Mouse (Mus musculus): ENCODE results near the gene Col23a1.

Gene Col23a1

DNA sequence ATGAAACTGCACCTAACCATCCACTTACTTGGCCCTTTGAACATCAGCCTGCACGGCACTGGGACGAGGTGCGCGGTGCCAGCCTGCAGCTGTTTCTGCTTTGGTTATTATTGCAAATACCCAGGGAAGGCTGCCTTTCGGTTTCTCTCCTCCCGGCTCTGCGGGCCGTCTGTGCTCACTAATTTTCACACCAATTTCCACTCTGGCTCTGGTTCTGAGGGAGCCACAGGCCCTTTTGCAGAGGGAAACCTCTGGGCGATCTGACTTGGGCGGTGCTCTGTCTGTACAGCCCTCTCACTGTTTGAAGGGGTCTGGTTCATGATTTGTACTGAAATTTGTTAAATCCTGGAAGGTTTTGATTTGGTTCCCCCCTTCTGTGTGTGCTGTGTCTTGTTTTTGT lies 100.0 kb downstream of the Col23a1 start:
- DNase-seq = no peak

DNA sequence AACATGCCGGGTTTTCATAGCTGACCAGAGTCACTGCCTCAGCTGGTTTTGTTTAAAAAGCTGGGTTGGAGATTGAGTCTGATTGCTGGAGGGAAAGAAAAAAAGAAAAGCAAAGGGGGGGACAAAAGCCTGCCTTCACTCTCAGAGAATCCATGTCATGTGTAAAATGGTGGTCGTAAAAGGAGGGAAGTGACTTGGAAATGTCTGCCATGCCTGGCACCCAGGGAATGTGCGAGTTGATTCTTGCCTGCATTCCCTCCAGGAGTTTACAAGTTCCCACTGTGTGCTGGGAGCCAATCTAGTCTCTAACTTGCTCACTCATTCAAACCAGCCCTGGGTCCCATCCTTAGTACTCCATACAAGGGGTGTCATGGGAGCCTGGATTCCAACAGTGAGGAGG lies 100.8 kb downstream of the Col23a1 start:
- no peak for DNase-seq

DNA sequence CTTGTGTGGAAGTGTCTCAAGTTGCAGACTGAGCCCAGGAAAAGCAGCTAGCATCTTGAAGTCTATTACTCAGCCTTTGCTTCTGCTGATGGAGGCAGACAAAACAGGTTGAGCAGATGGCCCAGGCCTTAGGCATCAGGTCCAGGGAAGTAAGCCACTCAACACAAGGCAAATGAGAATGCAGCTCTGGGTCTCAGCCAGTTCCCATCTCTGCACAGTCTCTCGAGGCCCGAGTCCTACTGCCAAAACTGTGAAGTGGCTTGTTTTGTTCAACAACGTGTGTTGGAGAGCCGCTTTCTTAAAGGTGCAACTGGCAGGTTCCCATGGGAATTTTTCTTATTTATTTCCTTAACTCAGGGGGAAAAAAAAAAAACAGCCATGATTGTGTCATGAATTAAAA lies 101.8 kb downstream of the Col23a1 start:
- no peak for DNase-seq

DNA sequence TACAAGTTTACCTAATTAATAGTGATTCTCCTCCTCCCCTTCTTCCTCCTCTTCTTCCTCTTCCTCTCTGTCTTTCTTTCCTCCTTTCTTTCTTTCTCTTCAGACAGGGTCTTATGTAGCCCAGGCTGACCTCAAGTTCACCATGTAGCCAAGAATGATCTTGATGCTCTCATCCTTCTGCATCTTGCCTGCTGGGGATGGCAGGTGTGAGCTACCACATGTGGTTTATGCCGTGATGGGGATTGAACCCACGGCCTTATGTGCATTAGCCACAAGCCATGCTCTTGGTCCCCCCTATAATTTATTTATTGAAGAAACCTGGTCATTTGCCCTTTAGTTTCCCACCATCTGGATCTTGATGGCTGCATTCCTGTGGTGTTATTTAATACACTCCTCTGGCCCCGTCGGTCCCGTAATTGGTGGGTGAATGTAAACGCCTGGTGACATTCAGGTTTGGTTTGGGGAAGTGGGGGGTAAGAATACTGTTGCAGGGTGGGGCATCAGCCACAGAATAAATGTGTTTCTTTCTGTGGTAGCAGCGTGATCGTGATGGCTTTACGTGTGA lies 104.7 kb downstream of the Col23a1 start:
- no peak for DNase-seq

DNA sequence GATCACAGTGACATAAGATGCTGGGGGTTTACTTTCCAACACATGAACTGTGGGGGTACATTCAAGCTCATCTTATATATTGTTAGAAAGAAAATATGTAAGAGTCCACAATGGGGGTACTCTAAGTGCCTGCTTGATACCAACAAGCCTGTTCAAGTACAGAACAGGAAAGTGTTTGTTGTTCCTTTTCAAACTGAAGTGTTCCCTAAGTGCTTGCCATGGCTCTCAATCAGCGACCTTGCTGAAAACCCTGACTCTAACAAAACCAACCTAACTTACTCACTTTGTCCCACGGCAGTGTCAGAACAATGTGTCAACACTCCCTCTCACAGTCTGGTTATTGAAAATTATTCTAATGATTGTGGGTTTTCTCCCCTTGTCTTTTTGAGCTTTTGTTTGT lies 106.7 kb downstream of the Col23a1 start:
- no peak for DNase-seq

DNA sequence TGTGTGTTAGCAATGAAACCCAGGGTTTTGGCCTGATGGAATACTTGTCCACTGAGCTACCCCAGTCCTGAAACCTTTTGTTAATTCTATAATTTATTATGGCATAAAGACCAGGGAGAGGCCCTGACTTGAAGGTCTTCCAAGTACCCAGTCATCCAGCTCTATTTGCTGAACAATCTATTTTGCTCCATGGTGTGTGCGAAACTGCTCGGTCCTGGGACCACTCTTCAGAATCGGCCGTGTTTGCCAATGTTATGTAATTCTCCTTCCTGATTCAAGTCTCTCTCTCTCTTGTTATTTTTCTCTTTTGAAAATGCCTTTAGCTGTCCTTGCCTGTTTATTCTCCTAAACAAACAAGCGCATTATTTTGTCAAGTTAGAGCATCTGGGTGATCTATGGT lies 108.4 kb downstream of the Col23a1 start:
- no peak for DNase-seq

DNA sequence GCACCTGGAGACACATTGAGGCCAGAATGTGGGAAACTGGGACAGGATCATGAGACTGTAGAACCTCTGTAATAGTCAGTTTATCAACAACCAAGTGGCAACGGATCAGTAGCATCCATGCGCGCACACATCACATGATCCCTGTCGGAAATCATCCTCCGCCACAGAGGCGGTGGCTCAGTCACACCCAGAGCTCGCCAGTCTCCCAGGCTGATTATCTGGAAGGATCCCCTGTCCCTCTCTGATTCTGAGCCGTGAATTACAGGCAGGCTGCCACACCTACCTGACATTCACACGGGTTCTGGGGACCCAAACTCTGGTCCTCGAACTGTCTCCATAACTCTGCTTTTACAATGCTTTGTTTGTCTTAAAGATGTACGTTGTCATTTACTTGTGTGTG lies 110.6 kb downstream of the Col23a1 start:
- DNase-seq = no peak

DNA sequence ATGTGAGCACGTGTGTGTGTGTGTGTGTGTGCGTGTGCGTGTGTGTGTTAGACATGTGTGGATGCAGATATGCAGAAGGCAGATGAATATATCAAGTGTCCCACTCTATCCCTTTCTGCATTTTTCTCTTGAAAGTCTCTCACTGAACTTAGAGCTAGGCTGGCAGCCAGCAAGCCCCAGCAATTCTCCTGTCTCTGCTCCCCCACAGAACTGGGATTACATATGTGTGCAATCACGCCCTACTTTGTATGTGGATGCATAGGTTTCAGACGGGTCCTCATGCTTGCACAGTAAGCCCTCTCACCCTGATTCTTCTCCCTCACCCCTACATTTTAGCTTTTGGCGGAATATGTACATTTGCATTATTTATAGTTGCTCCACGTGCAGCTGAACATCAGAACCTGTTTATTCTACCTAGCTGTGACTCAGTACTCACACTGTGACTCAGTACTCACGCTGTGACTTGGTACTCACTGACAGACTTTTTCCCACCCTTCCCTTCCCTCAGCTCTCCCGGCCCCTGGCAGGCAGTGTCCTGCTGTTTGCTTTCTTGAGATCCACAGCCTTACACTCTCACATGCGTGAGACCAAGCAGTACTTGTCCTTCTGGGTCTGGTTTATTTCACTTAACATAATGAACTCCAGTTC lies 111.9 kb downstream of the Col23a1 start:
- no peak for DNase-seq

DNA sequence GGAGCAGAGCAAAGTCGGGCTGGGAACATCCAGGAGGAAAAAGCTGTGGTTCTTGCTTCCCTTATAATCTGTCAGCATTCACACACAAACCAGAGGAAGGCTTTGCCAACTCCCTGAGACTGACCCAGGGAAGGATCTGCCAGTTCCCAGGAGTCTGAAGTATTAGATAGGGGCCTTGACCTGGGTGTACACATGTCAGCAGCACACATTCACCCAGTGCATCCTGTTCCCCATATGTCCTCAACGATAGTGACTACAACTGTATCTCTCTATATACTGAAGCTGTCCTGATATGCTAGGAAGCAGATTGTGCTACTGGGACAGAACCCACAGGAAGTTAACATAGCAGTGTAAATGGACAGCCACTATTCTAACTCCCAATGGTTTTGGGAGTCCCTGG lies 114.2 kb downstream of the Col23a1 start:
- no peak for DNase-seq

DNA sequence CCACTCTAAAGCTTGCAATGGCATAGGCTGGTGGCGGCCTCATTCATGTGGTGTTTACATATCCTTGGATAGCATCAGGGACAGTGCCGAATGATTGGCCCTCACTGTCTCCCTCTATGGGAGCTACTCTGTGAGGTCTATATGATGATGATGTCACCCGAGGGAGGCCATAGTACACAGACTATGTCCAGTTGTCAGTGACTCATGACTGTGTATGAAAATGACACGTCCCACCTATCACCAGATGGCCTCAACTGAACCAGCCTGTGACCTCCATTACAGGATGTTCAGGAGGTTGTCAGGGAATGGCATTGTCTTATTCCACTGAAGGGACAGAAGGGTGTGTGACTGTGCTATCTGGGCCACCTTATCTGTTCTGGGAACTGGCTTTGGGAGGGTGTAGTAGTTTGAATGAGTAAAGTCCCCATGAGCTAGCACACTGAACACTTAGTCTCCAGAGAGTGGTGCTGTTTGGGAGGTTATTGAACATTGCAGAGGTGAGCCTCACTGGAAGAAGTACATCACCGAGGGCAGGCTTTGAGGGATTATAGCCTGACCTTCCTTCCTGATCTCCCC lies 115.2 kb downstream of the Col23a1 start:
- no peak for DNase-seq

DNA sequence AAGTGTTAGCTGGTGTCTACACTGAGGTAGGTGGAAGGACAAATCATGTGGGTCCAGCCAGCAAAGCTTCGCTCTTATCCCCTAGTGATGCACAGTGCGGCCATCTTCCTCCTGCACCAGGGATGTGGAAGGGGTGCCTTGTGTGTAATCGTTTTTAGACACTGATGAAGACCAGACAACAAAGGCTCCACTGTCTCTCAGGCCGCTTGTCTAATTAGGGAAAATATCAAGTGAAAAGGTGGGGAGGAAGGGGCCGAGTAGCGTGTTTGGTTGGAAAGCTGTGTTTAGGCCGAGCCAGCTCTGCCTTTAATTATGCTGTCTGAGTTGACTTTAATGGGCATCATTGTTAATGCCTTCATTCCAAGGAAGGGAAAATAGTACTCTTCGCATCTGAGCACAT lies 116.8 kb downstream of the Col23a1 start:
- DNase-seq = no peak

DNA sequence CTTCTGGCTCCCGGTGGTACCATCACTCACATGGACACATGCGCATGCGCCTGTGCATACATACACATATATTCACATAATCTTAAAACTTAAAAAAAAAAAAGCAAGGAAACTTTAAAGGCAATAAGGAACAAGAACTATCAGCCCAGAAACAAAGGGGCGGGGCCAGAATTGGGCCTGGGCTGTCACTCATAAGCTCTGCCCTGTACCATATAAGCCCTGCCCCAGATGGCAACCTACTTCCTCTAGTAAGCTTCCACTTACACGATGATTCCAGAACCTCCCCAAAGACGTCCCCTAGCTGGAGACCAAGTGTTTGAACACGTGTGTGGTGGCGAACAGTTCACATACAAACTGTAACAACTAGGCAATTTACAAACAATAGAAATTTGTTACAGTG lies 117.6 kb downstream of the Col23a1 start:
- no peak for DNase-seq

DNA sequence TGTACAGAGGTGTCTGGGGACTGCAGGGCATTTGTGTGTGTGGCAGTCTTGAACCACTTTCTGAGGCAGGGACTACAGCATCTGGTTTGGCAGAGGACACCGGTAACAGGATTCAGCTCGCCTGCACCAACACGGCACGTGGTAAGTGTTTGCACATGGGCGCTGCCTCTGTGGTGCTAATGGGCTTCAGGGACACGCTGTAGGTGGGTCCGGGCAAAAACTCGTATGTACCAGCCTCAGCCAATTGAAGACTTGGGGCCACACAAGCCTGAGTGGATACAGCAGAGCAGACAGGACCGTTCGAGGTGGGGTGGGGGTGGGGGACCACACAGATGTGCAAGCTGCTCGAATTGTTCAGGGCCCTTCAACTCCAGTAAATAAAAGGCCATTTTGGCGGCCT lies 121.1 kb downstream of the Col23a1 start:
- no peak for DNase-seq

DNA sequence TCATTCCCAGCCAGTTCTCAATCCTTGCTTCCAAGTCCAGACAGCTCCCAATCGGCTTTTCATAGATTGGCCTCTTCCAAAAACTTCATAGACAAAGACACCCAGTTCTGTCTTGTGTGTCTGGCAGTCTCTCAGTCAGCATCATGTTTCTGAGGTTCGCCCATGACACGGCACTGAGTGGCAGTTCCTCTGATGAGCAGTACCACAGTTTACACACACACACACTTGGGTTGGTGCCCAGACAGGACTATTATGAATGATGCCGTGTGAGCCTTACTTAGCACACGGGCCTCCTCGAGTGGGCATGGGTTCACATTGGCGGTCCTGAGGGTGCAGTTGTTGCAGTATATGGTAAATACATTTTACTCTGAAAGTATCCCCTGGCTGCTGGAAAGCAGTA lies 124.8 kb downstream of the Col23a1 start:
- no peak for DNase-seq

DNA sequence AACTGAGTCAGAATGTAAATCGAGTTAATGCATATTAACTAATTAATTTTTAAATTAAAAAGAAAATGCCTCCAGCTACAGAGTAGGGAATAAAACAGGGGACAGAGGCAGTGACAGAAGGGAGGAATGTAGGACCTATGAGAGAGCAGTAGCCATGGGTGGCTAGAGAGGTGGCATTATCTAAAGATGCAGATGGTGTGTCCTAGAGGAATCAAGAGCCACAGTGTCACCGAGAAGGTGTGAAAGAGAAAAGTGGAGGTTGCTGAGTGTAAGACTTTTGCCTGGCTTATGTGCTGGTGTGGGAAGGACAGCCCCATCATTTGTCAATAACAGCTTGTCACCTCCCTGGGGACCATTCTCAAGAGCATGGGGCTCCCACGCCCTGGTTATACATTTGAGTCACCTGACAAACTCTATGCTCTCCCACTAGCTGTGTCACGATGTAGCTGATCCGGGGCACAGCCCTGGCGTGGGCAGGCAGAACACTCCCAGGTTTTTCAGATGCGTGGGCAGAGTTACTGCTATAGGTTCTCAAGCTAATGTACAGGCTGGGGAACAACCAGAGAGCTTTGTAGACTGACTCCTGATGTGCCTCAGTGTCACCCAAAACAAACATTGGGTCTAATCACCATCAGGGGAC lies 125.4 kb downstream of the Col23a1 start:
- no peak for DNase-seq

DNA sequence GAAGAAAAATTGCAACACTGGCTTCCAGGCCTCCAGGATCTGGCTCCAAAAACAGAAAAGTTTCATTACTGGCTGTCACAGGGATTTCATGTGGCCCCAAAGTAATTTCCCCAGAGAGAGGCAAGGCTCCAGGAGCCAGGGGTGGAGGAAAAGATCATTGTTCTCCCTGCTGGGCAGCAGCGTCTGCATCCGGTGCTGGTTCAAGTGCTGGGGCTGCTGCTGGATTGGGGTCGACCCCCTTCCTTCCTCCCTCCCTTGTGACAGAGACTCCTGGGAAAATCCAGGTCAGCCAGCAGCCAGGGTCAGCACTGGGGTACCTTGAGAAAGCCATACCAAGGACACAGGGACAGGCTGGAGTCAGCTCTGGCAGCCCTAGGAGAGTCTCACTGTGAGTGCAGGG lies 129.1 kb downstream of the Col23a1 start:
- DNase-seq = no peak

DNA sequence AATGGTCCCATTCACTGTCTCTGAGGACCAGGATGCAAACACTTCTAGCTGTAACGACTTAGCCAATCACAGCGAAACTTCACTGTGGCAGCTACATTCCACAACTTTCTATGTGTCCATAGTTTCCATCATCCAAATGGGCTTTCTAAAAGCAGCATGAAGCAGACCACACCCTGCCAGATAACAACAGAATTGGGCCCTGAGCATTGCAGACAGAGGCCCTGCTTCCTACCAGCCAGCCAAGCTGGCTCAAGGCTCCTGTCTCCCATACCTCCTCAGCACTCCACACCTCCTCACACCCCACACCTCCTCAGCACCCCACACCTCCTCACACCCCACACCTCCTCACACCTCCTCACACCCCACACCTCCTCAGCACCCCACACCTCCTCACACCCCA lies 132.2 kb downstream of the Col23a1 start:
- DNase-seq = no peak

DNA sequence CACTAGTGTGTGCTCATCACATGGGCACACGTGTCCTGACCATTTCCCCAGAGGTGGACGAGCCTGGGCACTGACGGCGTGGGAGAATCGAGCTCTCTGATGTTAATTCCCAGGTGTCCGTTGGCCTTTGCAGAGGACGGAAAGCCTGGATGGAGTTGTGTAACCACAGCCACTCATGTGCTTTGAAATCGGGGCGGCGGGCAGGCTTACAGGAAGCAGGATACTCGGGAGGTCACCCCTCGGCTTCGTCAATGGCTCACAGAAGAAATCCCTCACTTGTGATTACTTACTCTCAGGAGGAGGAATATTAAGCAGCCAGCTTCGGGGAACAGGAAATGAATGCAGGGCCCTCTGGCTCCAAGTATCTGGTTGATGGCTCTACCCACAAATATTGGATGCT lies 133.0 kb downstream of the Col23a1 start:
- no peak for DNase-seq

DNA sequence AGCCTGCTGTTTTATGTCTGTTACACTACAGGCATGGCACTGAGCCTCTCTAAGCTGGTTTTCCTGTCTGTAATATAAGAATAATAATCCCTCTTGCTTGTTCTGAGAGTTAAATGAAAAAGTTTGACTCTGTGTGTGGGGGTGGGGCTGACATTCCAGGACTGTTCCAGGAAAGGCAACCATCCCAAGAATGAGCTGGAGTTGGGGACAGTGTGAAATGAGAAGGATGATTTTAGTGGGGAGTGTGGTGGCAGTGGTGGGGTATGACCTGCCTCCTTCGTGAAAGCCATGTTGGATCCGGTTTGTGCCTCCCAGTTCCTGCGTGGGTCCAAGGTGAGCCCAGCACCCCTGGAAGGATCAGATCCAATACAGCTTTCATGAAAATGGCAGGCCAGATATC lies 136.4 kb downstream of the Col23a1 start:
- no peak for DNase-seq

DNA sequence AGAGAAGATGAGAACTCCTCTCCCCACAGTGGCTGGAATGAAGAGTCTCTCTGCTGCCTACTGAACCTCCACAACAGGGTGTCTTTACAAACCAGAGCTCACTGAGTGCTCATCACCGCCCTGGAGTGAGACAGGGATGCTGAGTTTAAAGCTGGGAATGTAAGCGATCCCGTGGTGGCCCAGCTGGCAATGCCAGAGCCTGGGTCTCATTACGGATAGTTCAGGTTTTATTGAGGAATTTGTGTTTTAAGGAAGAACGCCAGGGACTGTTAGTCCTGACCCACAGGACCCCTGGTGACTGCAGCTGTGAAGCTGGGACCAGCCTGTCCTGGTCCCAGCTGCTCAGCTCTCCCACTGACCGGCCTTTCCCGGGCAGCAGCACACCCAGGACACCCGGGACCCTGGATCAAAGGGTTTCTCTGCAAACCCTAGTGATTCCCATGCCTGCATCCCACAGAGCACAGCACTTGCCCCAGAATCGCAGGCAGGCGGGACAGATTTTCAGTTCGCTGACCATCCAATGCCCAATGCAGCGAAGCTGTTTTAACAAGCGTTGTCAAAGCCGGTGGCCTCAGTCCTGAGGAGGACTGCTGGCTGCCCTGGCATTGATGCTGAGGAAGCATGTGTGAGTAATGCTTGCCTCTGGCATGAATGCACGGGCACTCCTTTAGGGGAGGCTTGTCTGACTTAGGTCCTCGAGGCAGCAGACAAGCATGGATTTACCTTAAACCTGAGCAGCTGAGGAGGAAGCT lies 139.9 kb downstream of the Col23a1 start:
- no peak for DNase-seq

DNA sequence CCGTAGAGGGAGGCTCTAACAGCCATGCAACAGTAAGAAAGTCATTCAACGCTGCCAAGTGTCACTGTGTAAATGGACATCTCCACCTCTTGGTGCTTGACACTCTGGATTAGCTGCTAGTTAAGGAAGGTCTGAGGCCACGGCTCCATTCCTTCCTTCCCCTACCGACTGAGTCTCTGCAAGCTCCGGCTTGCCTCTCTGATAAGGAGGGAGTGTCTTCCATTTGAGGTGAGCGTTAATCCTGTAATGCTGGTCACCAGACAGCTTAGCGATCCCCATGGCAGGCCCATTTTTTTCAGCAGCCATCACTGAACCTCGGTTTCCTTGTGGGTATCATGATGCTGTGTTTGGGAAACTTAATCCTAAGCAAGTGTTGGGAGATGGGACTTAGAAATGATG lies 140.5 kb downstream of the Col23a1 start:
- DNase-seq = no peak

DNA sequence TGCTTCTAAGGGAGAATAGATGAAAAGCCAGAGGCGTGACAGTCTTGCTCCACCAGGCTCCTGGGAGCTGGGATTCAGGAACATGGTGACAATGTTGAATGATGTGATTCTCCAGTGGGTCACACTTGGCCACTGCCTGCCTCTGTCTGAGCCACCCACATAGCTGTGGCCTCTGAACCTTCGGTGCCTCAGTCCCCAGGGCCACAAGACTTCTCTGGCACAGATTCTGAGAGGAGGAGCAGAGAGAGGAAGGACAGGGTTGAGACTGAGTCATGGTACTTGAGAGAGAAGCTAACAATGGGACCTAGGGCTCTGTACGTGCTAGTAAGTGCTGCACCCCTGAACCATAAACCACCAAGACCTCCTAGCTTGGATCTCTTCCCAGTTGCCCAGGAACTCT lies 141.6 kb downstream of the Col23a1 start:
- DNase-seq = no peak

DNA sequence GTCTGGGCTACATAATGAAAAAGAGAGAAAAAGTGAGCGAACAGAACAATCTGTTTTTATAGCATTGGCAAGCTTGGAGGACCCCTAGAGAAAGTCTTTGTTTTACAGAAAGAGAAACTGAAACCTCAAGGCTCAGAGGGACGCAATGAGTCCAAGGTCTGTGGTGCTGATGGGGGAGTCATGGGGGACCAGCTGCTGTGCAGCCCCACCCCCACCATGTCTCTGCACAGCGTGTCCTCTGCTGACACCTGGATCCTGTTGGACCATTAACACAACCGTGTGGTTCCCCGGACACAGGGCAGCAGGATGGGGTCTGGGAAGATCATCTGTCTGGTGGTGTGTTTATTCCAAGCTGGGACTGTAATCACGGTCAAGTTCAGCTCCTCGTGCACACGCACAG lies 142.2 kb downstream of the Col23a1 start:
- no peak for DNase-seq

DNA sequence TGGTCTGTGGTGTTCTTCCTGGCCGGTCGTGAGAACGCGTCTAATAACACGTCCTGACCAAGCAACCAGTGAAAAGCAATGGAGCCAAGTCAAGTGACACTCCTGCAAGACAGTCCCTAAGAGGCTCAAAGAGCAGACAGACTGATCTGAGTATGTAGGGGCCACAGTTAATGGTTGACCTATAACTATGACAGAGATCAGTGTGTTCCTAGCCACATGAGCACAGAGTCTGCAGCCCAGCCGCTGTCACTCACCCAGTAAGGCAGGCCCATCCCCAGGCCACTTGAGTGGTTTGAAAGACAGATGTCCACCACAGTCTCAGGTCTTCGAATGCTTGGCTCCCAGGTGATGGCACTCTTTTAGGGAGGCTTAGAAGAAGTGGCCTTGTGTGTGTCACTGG lies 152.3 kb downstream of the Col23a1 start:
- DNase-seq = no peak

All from thymus, adult 18-20 months (tissue).